Mouse (Mus musculus): ENCODE measurements around the gene Chd3. TPM values are rescaled to one million over a fixed set of nuclear protein-coding genes. Genes with fewer than 3 reads are reported as not detected.

Gene Chd3
- 94.3 and 98.3 TPM in 2 replicates for polyA plus RNA-seq (2016; fragmentation: Nextera tagmentation; extraction: Ambion mirVana)

GRCm38 (mm10) chr11:69369215-69369989 lies at the start of gene Chd3:
Gene Chd3 (minus strand): TSS chr11:69369406.
- Histone ChIP-seq H3K4me2 (peak within 1 kb of the TSS; percentile 78), H3K36me3 (replicated peaks) (peaks cover 16% of the 10 kb centered on the region), H3K9ac (peak within 1 kb of the TSS; percentile 100), H3K27ac (peak within 1 kb of the TSS; percentile 100), H3K9me3 (no peaks in the 10 kb centered on the region), H3K27me3 (no peaks in the 10 kb centered on the region), H3K4me1 (peaks cover 61% of the 10 kb centered on the region), H3K4me3 (replicated peaks) (peak within 1 kb of the TSS; percentile 99)
- WGBS = 2% methylated on average over 15 of the region's 34 CpGs
- no peak for ATAC-seq (ENCODE audit: low FRiP score)

GRCm38 (mm10) chr11:69417449-69418384 lies 48.5 kb upstream of the Chd3 start:
- Histone ChIP-seq H3K4me1 (peaks cover 74% of the 10 kb centered on the region), H3K9me3 (no peaks in the 10 kb centered on the region), H3K27ac (peak overlapping the region; percentile 99), H3K9ac (peak overlapping the region; percentile 66), H3K27me3 (peaks cover 24% of the 10 kb centered on the region), H3K4me3 (replicated peaks) (peak overlapping the region; percentile 66), H3K36me3 (replicated peaks) (peaks cover 7% of the 10 kb centered on the region), H3K4me2 (peak overlapping the region; percentile 95)
- ATAC-seq (ENCODE audit: low FRiP score) = peak; percentile 39
- under 1% methylated on average over 39 of the region's 39 CpGs for WGBS

GRCm38 (mm10) chr11:69416921-69417448 lies 47.8 kb upstream of the Chd3 start:
- Histone ChIP-seq H3K9me3 (no peaks in the 10 kb centered on the region), H3K9ac (peak overlapping the region; percentile 56), H3K27me3 (peaks cover 17% of the 10 kb centered on the region), H3K36me3 (replicated peaks) (peaks cover 12% of the 10 kb centered on the region), H3K4me2 (peak overlapping the region; percentile 95), H3K4me1 (peaks cover 81% of the 10 kb centered on the region), H3K27ac (peak overlapping the region; percentile 99), H3K4me3 (replicated peaks) (peak overlapping the region; percentile 66)
- 2% methylated on average over 8 of the region's 8 CpGs for WGBS
- ATAC-seq (ENCODE audit: low FRiP score) = no peak

GRCm38 (mm10) chr11:69416509-69416908 lies 47.3 kb upstream of the Chd3 start:
- peak overlapping the region; percentile 98; the same call in 1 of the 2 replicates for H3K9ac ChIP-seq
- H3K4me3 ChIP-seq (replicated peaks) = peak overlapping the region; percentile 66
- H3K36me3 ChIP-seq (replicated peaks) = peaks cover 14% of the 10 kb centered on the region
- H3K9me3 ChIP-seq = no peaks in the 10 kb centered on the region
- peak overlapping the region; percentile 99 for H3K27ac ChIP-seq
- H3K27me3 ChIP-seq = peaks cover 12% of the 10 kb centered on the region
- ATAC-seq (ENCODE audit: low FRiP score) = no peak
- H3K4me1 ChIP-seq = peaks cover 82% of the 10 kb centered on the region
- WGBS = under 1% methylated on average over 4 of the region's 4 CpGs
- peak overlapping the region; percentile 95 for H3K4me2 ChIP-seq

- Histone ChIP-seq H3K9ac (peak overlapping the region; percentile 98), H3K27ac (peak overlapping the region; percentile 99), H3K27me3 (peaks cover 5% of the 10 kb centered on the region), H3K36me3 (replicated peaks) (peaks cover 14% of the 10 kb centered on the region), H3K4me3 (replicated peaks) (peak overlapping the region; percentile 66), H3K9me3 (no peaks in the 10 kb centered on the region), H3K4me1 (peaks cover 77% of the 10 kb centered on the region), H3K4me2 (peak overlapping the region; percentile 95)
- 3% methylated on average over 10 of the region's 25 CpGs for WGBS
- ATAC-seq (ENCODE audit: low FRiP score) = peak; percentile 15; the same call in 1 of the 2 replicates
Observed at GRCm38 (mm10) chr11:69415668-69416451, 46.7 kb upstream of the Chd3 start.

GRCm38 (mm10) chr11:69415327-69415667 lies 46.1 kb upstream of the Chd3 start:
- no peaks in the 10 kb centered on the region for H3K9me3 ChIP-seq
- 3% methylated on average over 3 of the region's 3 CpGs for WGBS
- H3K4me2 ChIP-seq = peak overlapping the region; percentile 95
- no peaks in the 10 kb centered on the region; the same call in 1 of the 2 replicates for H3K27me3 ChIP-seq
- ATAC-seq (ENCODE audit: low FRiP score) = no peak
- H3K27ac ChIP-seq = peak overlapping the region; percentile 99
- H3K9ac ChIP-seq = peak overlapping the region; percentile 98
- peak overlapping the region; percentile 66 for H3K4me3 ChIP-seq (replicated peaks)
- H3K4me1 ChIP-seq = peaks cover 74% of the 10 kb centered on the region
- H3K36me3 ChIP-seq (replicated peaks) = peaks cover 14% of the 10 kb centered on the region

GRCm38 (mm10) chr11:69414421-69415326 lies 45.5 kb upstream of the Chd3 start:
- ATAC-seq (ENCODE audit: low FRiP score) = no peak
- Histone ChIP-seq H3K9me3 (no peaks in the 10 kb centered on the region), H3K27me3 (no peaks in the 10 kb centered on the region), H3K9ac (peak overlapping the region; percentile 98), H3K4me1 (peaks cover 68% of the 10 kb centered on the region), H3K36me3 (replicated peaks) (peaks cover 14% of the 10 kb centered on the region), H3K4me3 (replicated peaks) (peak overlapping the region; percentile 66), H3K4me2 (peak overlapping the region; percentile 95), H3K27ac (peak overlapping the region; percentile 99)
- WGBS = 9% methylated on average over 4 of the region's 4 CpGs

GRCm38 (mm10) chr11:69413221-69414181 lies 44.3 kb upstream of the Chd3 start, which contains the start of gene Kdm6b:
Gene Kdm6b (minus strand): TSS chr11:69413675.
- Histone ChIP-seq H3K9me3 (no peaks in the 10 kb centered on the region), H3K4me1 (peaks cover 62% of the 10 kb centered on the region), H3K4me2 (peak within 1 kb of the TSS; percentile 95), H3K4me3 (replicated peaks) (peak within 1 kb of the TSS; percentile 66), H3K36me3 (replicated peaks) (peaks cover 14% of the 10 kb centered on the region), H3K27ac (peak within 1 kb of the TSS; percentile 99), H3K9ac (peak within 1 kb of the TSS; percentile 98), H3K27me3 (no peaks in the 10 kb centered on the region)
- ATAC-seq (ENCODE audit: low FRiP score) = no peak
- 36% methylated on average over 12 of the region's 12 CpGs for WGBS

GRCm38 (mm10) chr11:69412548-69412947 lies 43.3 kb upstream of the Chd3 start:
- no peak for ATAC-seq (ENCODE audit: low FRiP score)
- WGBS = 64% methylated on average over 7 of the region's 7 CpGs
- peak overlapping the region; percentile 66 for H3K4me3 ChIP-seq (replicated peaks)
- peak overlapping the region; percentile 99 for H3K27ac ChIP-seq
- peaks cover 62% of the 10 kb centered on the region for H3K4me1 ChIP-seq
- H3K9me3 ChIP-seq = no peaks in the 10 kb centered on the region
- H3K4me2 ChIP-seq = peak overlapping the region; percentile 95
- H3K27me3 ChIP-seq = no peaks in the 10 kb centered on the region
- H3K9ac ChIP-seq = peak overlapping the region; percentile 98
- peaks cover 21% of the 10 kb centered on the region for H3K36me3 ChIP-seq (replicated peaks)

Measured in forebrain, embryonic 12.5 days (tissue).